Comparison of ENCODE assay signal across 8 mouse cellular contexts in the genomic region with DNA sequence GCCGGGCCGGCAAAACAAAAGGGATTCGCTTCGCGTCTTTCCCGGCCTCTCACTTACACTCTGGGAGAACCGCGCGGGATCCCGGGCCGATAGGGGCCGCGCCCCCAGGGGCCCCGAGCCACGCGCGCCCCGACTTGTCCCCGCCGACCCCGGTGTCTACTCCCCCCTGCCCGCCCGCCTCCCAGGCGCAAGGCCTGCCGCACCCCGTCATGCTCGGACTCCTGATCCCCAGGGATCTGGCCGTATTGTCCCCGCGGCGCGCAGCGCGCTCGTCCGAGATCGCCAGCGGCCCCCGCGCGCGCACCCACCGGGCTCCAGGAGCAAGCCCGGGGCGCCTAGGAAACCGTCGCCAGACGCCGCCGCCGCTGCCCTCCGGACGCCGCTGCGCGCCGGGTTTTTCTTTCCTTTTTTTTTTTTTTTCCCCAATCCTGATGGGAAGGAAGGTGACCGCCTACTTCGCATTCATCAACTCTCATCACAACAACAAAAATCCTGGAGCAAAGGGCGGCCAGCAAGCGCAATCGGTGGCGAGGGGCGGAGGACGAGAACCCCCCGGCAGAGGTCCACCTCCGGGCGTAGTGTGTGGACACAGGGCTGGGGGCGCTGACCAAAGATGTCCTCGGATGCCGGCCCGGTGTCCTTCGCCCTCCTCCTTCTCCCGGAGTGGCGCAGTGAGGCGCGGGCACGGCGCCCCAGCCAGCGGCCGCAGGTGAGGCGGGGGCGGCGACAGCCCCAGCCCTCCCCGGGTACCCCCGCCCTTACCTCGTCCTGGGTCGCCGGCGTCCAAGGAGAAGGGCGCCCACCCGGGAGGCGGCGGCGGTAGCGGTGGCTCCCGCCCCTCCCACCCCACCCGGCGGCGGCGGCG. TPM values are rescaled to one million over a fixed set of nuclear protein-coding genes. Genes with fewer than 3 reads are reported as not detected.
DNase-seq lines count a peak whose midpoint lies in the region; ATAC-seq and TF ChIP-seq lines count a peak whose summit lies in the region.

No protein-coding gene starts in this region.

- peak overlapping the region; percentile 88 for H3K27ac ChIP-seq in left cerebral cortex, adult 2 months
- peak overlapping the region; percentile 100 for H3K27ac ChIP-seq in intestine, embryonic 16.5 days (ENCODE audit: low read length)
- H3K27ac ChIP-seq in limb, embryonic 15.5 days: peak overlapping the region; percentile 95

- TF ChIP-seq CTCF in left cerebral cortex, adult 2 months (IDR thresholded peaks at IDR 0.05): no peak

- peak overlapping the region; percentile 93 for H3K4me2 ChIP-seq in intestine, embryonic 16.5 days (ENCODE audit: low read depth, low read length)
- H3K4me2 ChIP-seq in limb, embryonic 15.5 days: peak overlapping the region; percentile 97

- peaks cover 32% of the 10 kb centered on the region for H3K4me1 ChIP-seq in intestine, embryonic 16.5 days (ENCODE audit: control insufficient read depth, insufficient read depth, low read length)
- H3K4me1 ChIP-seq in limb, embryonic 15.5 days: peaks cover 33% of the 10 kb centered on the region

- H3K36me3 ChIP-seq in intestine, embryonic 16.5 days (ENCODE audit: control insufficient read depth, insufficient read depth, low read length): no peaks in the 10 kb centered on the region
- no peaks in the 10 kb centered on the region for H3K36me3 ChIP-seq in limb, embryonic 15.5 days

- no peak; the same call in 1 of the 2 replicates for ATAC-seq in intestine, embryonic 16.5 days
- no peak; the same call in 1 of the 2 replicates for ATAC-seq in limb, embryonic 15.5 days (ENCODE audit: insufficient number of reproducible peaks, low FRiP score, low TSS enrichment, low read depth)
- ATAC-seq in megakaryocyte-erythroid progenitor cell, adult 5-6 weeks (replicated peaks; ENCODE audit: low FRiP score, low TSS enrichment, poor library complexity, severe bottlenecking): no peak

- peak; percentile 34 to 42 for DNase-seq in left cerebral cortex, adult 2 months (ENCODE audit: extremely low spot score in 1 of 2, low spot score in 2 of 2)
- no peak for DNase-seq in left cerebral cortex, postnatal 14 days (ENCODE audit: low spot score in 2 of 2)
- DNase-seq in cerebellum, adult 8-10 months: peak; percentile 62
- DNase-seq in gastrocnemius, postnatal 14 days: peak; percentile 59
- peak; percentile 79 for DNase-seq in neural tube, embryonic 10.5 days (ENCODE audit: extremely low spot score, low spot score)

- under 1% methylated on average over 83 of the region's 102 CpGs for WGBS in intestine, embryonic 16.5 days
- WGBS in limb, embryonic 15.5 days: under 1% methylated on average over 78 of the region's 102 CpGs

- H3K9me3 ChIP-seq in intestine, embryonic 16.5 days (ENCODE audit: control insufficient read depth, low read length): no peaks in the 10 kb centered on the region
- no peaks in the 10 kb centered on the region for H3K9me3 ChIP-seq in limb, embryonic 15.5 days

- peak overlapping the region; percentile 98 for H3K9ac ChIP-seq in intestine, embryonic 16.5 days (ENCODE audit: low read depth, low read length)
- H3K9ac ChIP-seq in limb, embryonic 15.5 days: peak overlapping the region; percentile 85

- H3K4me3 ChIP-seq in left cerebral cortex, adult 2 months: peak overlapping the region; percentile 90
- peak overlapping the region; percentile 94 for H3K4me3 ChIP-seq in intestine, embryonic 16.5 days (ENCODE audit: low read length)
- H3K4me3 ChIP-seq in limb, embryonic 15.5 days: peak overlapping the region; percentile 85

- H3K27me3 ChIP-seq in intestine, embryonic 16.5 days (replicated peaks; ENCODE audit: control insufficient read depth, insufficient read depth, low read length): no peaks in the 10 kb centered on the region
- H3K27me3 ChIP-seq in limb, embryonic 15.5 days: peaks cover 14% of the 10 kb centered on the region; the same call in 1 of the 2 replicates

- intact Hi-C loops in left cerebral cortex, adult 2 months (cut with DNase I): loop anchor here (2.0 to 5.0 kb wide), 2 partner anchors 310 to 514 kb away; partner anchors contain the start of genes Edrf1 and Fam53b
- intact Hi-C loops in left cerebral cortex, postnatal 14 days (cut with DNase I): loop anchor here (5.0 kb wide), 2 partner anchors 90 to 515 kb away; partner anchors contain the start of gene Edrf1
- intact Hi-C loops in gastrocnemius, postnatal 14 days (cut with DNase I; ENCODE audit: low total_unique reads): loop anchor here (5.0 kb wide), 1 partner anchor 65 kb away; no protein-coding TSS in a partner anchor

RNA-seq across cellular contexts. Expression of gene Fgfr2, which starts 0.5 kb away (rescaled TPM):
- 10 to 100 TPM; 47.3 to 47.4 TPM for total RNA-seq in left cerebral cortex, adult 2 months (2021)
- 10 to 100 TPM; 27.3 to 32.7 TPM for total RNA-seq in left cerebral cortex, postnatal 14 days (2021)
- 1 to 10 TPM; 1.2 to 1.8 TPM for total RNA-seq in gastrocnemius, postnatal 14 days (2021)
- 47.3 and 47.6 TPM in 2 replicates for polyA plus RNA-seq in intestine, embryonic 16.5 days (2015; fragmentation: Nextera tagmentation; extraction: Ambion mirVana)
- polyA plus RNA-seq in limb, embryonic 15.5 days (2015; fragmentation: Nextera tagmentation; extraction: Ambion mirVana): 97.8 and 101 TPM in 2 replicates
- total RNA-seq in megakaryocyte-erythroid progenitor cell, adult 5-6 weeks (2014; fragmentation: Nextera tagmentation): not detected in 2 replicates
- total RNA-seq in megakaryocyte-erythroid progenitor cell, adult 5-6 weeks (2017): not detected in 2 replicates

RNA-seq across cellular contexts. Expression of gene Ctbp2, which starts 1.5 kb away (rescaled TPM):
- 10 to 100 TPM; 30.1 to 30.6 TPM for total RNA-seq in left cerebral cortex, adult 2 months (2021)
- total RNA-seq in left cerebral cortex, postnatal 14 days (2021): 10 to 100 TPM; 26.0 to 26.2 TPM
- total RNA-seq in gastrocnemius, postnatal 14 days (2021): 10 to 100 TPM; 22.4 to 29.3 TPM
- polyA plus RNA-seq in intestine, embryonic 16.5 days (2015; fragmentation: Nextera tagmentation; extraction: Ambion mirVana): 78.3 and 80.2 TPM in 2 replicates
- 47.4 and 56.3 TPM in 2 replicates for polyA plus RNA-seq in limb, embryonic 15.5 days (2015; fragmentation: Nextera tagmentation; extraction: Ambion mirVana)
- total RNA-seq in megakaryocyte-erythroid progenitor cell, adult 5-6 weeks (2014; fragmentation: Nextera tagmentation): 15.2 and 23.9 TPM in 2 replicates
- total RNA-seq in megakaryocyte-erythroid progenitor cell, adult 5-6 weeks (2017): 22.0 and 44.7 TPM in 2 replicates

Comparison
In these comparisons a context has a peak if more than half of its experiments do, and no peak if none do; other contexts are left out.
1. DNase-seq: peak in left cerebral cortex, adult 2 months (2 of 2), cerebellum, adult 8-10 months (single experiment), gastrocnemius, postnatal 14 days (single experiment) and neural tube, embryonic 10.5 days (single experiment); none in left cerebral cortex, postnatal 14 days (0 of 2).
2. RNA of gene Fgfr2, which starts 0.5 kb away (total RNA-seq): 47.3 to 47.4 TPM in left cerebral cortex, adult 2 months and 27.3 to 32.7 TPM in left cerebral cortex, postnatal 14 days; 1.2 to 1.8 TPM in gastrocnemius, postnatal 14 days and not detected in megakaryocyte-erythroid progenitor cell, adult 5-6 weeks; every median in the first group is over 10 times any median in the second.
3. Peak in every context shown above with its lines, with median percentiles within 50 percentile points of each other: H3K27ac ChIP-seq and H3K4me3 ChIP-seq.